Mouse (Mus musculus) E14TG2a.4 (cell line): ENCODE results near the gene Dusp8.

ENCODE experiments used
- CTCF ChIP-seq: conservative IDR thresholded peaks from 2 replicates; pipeline ENCODE4 v1.5.1; 2014; ENCODE audit warnings: low read length
- POU5F1 ChIP-seq: IDR thresholded peaks from 2 replicates; pipeline ENCODE4 v1.6.1; 2014; ENCODE audit warnings: low read length, borderline replicate concordance

- TF ChIP-seq CTCF (peak; percentile 60), POU5F1 (no peak)
Measured at GRCm38 (mm10) chr7:142097776-142098175, 2.1 kb upstream of the Dusp8 start.
